Mouse (Mus musculus) kidney, embryonic 15.5 days (tissue): ENCODE measurements around the gene Hes7. TPM values are rescaled to one million over a fixed set of nuclear protein-coding genes. Genes with fewer than 3 reads are reported as not detected.

Experiments
- ATAC-seq: fragments of 200-750 bp; cut with Nextera tagmentation; replicated peaks from 2 replicates; pipeline ENCODE4 v1.8.0; 2017; ENCODE audit warnings: moderate TSS enrichment; ENCODE audit not compliant: low FRiP score
- H3K27ac ChIP-seq: fragments of 300-500 bp; sonication (generic); 2 replicates; pipeline ENCODE4 v1.5.1; 2015; ENCODE audit warnings: mild to moderate bottlenecking, inconsistent platforms
- H3K27me3 ChIP-seq: fragments of 300-500 bp; sonication (generic); 2 replicates; pipeline ENCODE4 v1.6.1; 2015; ENCODE audit warnings: inconsistent platforms
- H3K36me3 ChIP-seq: fragments of 300-500 bp; sonication (generic); 2 replicates; pipeline ENCODE4 v1.6.1; 2015; ENCODE audit warnings: inconsistent platforms
- H3K4me1 ChIP-seq: fragments of 300-500 bp; sonication (generic); 2 replicates; pipeline ENCODE4 v1.6.1; 2015; ENCODE audit warnings: inconsistent platforms
- H3K4me2 ChIP-seq: fragments of 300-500 bp; sonication (generic); 2 replicates; pipeline ENCODE4 v1.6.1; 2015; ENCODE audit warnings: moderate library complexity, mild to moderate bottlenecking, inconsistent platforms
- H3K4me3 ChIP-seq: fragments of 300-500 bp; sonication (generic); replicated peaks from 2 replicates; pipeline ENCODE4 v1.5.1; 2015; ENCODE audit warnings: mild to moderate bottlenecking, inconsistent platforms
- H3K9ac ChIP-seq: fragments of 300-500 bp; sonication (generic); 2 replicates; pipeline ENCODE4 v1.6.1; 2015; ENCODE audit warnings: mild to moderate bottlenecking, inconsistent platforms
- H3K9me3 ChIP-seq: fragments of 300-500 bp; sonication (generic); replicated peaks from 2 replicates; pipeline ENCODE4 v1.6.1; 2016; ENCODE audit warnings: inconsistent platforms
- WGBS: fragments of 180-500 bp; shearing (Covaris S2); methylation state at CpG from one replicate; pipeline ENCODE4 v1.1.7; 2015; ENCODE audit warnings: mixed read lengths; 5-methylcytosine and 5-hydroxymethylcytosine counted together
- polyA plus RNA-seq: library from polyadenylated mRNA; unstranded; fragments of >200 nt; fragmentation: Nextera tagmentation; extraction: Ambion mirVana; gene quantifications from 2 replicates; pipeline ENCODE4 v1.2.1, GENCODE M21; 2015

Gene Hes7
- polyA plus RNA-seq: 0.42 and 0.46 TPM in 2 replicates

DNA sequence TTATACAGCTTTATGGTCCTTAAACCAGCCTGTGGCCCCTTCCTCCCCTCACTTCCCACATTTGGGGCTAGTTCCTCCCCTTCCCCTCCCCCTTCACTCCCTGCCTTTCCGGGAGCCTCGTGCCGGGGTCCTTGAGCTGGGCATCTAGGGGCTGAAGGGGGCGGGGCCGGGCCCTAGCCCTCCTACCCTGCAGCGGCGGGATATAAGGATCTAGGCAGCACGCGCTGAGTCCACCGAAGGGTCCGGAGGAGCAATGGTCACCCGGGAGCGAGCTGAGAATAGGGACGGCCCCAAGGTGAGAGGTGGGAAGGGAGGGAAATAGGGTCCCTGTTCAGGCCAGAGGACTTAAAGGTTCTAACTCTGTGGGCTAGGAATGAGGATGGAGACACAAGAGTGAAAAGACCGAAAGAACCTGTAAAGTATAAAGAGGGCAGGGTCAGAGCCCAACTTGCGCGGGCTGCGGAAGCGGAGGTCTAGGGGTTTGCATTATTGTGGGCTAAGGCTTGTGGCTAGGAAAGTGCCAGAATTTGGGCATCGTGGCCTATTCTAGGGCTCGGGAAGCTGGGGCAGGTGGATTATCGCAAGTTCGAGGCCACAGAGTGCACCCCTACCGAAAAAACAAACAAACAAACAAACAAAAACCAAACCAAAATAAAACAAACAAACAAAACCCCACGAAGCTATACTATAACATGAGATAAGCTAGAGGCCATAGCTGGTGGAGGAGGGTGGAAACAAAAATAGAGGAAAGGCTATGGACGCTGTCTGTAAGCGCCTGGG, at the start of gene Hes7:
Gene Hes7, plus strand, starts transcription at position 184 of the 780 bp plus-strand sequence.
- ATAC-seq: no peak
- peak within 1 kb of the TSS; percentile 73 for H3K9ac ChIP-seq
- H3K27me3 ChIP-seq: peaks cover 9% of the 10 kb centered on the region
- 2% methylated on average over 27 of the region's 27 CpGs for WGBS
- H3K4me2 ChIP-seq: peak within 1 kb of the TSS; percentile 94
- H3K27ac ChIP-seq: peak within 1 kb of the TSS; percentile 92; the same call in 1 of the 2 replicates
- no peaks in the 10 kb centered on the region for H3K9me3 ChIP-seq
- no peaks in the 10 kb centered on the region for H3K36me3 ChIP-seq
- peaks cover 51% of the 10 kb centered on the region for H3K4me1 ChIP-seq
- peak within 1 kb of the TSS; percentile 83 for H3K4me3 ChIP-seq

DNA sequence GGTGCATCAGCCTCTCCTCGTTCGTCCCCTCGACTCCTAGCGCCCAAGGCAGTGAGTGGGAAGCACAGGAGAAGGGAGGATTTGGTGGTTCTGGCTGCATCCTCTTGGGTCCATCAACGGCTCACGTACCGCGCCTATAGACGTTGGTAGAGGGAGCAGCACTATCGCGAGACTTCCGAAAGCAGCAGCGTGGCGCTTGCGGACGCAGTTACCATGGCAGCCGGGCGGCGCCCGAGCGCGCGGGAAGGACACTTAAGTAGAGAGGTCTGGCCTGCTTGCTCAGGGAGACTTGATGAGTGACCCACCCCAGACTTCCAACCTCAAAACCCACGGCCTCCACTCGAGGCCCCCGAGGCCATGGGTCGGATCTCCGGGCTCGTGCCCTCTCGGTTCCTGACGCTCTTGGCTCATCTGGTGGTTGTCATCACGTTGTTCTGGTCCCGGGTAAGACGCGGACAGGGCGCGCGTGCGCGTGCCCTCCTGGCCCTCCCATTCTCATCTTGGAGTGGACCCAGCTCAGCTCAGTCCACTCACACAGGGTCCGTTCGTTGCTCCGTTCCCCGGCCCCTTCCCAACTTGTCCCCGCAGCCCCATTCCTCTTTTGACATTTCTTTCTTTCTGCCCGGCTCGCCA, 49.5 kb upstream of the Hes7 start, which contains the start of gene Tmem107:
Gene Tmem107, plus strand, starts transcription at position 217 of the 633 bp plus-strand sequence.
- WGBS: under 1% methylated on average over 47 of the region's 47 CpGs
- peak; percentile 88 for ATAC-seq

DNA sequence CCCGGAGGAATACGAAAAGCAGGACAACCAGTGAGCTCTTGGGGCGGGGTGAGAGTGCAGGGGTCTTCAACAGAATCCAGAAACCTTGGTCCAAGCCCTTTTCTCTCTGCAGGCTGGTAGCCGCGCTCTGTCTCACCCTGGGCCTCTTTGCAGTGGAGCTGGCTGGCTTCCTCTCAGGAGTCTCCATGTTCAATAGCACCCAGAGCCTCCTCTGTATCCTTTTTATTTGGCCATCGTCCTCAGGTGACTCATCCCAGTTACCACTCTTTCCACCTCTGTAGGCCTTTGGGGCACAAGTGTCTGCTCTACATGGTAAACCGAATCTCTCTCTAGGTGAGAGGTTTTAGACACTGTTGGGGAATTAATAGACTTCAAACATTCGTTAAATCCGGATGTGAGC, 48.9 kb upstream of the Hes7 start:
- peaks cover 45% of the 10 kb centered on the region for H3K4me1 ChIP-seq
- 24% methylated on average over 9 of the region's 9 CpGs for WGBS
- no peaks in the 10 kb centered on the region for H3K36me3 ChIP-seq
- no peak for ATAC-seq
- peak overlapping the region; percentile 82 for H3K4me2 ChIP-seq
- H3K27ac ChIP-seq: peak overlapping the region; percentile 96
- H3K9ac ChIP-seq: peak overlapping the region; percentile 67
- peak overlapping the region; percentile 60 for H3K4me3 ChIP-seq
- no peaks in the 10 kb centered on the region for H3K27me3 ChIP-seq
- no peaks in the 10 kb centered on the region for H3K9me3 ChIP-seq

More for the DNA sequence above, 49.5 kb upstream of the Hes7 start, which contains the start of gene Tmem107:
- Histone ChIP-seq H3K4me1 (peaks cover 51% of the 10 kb centered on the region), H3K4me2 (peak within 1 kb of the TSS; percentile 82), H3K9ac (peak within 1 kb of the TSS; percentile 67), H3K36me3 (no peaks in the 10 kb centered on the region), H3K27me3 (no peaks in the 10 kb centered on the region), H3K4me3 (peak within 1 kb of the TSS; percentile 60), H3K9me3 (no peaks in the 10 kb centered on the region), H3K27ac (peak within 1 kb of the TSS; percentile 96)

- H3K9me3 ChIP-seq: no peaks in the 10 kb centered on the region
- H3K4me3 ChIP-seq: peak overlapping the region; percentile 39; the same call in 1 of the 2 replicates
- H3K4me2 ChIP-seq: peak overlapping the region; percentile 82
- H3K27me3 ChIP-seq: no peaks in the 10 kb centered on the region
- 87% methylated on average over 11 of the region's 11 CpGs for WGBS
- peak overlapping the region; percentile 95 for H3K27ac ChIP-seq
- H3K9ac ChIP-seq: peak overlapping the region; percentile 42; the same call in 1 of the 2 replicates
- peaks cover 37% of the 10 kb centered on the region for H3K4me1 ChIP-seq
- H3K36me3 ChIP-seq: no peaks in the 10 kb centered on the region
- ATAC-seq: no peak
These were observed 48.0 kb upstream of the Hes7 start for GRCm38 (mm10) chr11:69072234-69072633.

DNA sequence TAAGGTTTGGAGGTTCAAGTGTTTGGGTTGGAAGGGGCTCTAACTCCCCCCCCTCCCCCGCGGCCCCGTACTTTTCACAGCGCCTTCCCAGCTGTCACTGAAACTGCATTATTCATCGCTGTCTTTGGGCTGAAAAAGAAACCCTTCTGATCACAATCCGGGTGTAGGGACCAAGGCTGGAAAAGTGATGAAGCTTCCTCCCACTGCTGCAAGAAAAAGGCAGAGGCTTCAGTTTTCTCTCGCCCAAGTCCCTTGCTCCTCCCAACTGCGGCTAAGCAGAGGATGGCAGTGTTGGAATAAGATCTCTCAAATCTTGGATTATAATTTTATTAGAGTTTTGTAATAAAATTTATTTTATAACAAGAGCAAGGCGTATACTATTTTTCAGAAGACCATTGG, 47.5 kb upstream of the Hes7 start:
- Histone ChIP-seq H3K4me2 (peak overlapping the region; percentile 82), H3K36me3 (no peaks in the 10 kb centered on the region), H3K27ac (peak overlapping the region; percentile 95), H3K27me3 (no peaks in the 10 kb centered on the region), H3K9ac (peak overlapping the region; percentile 42), H3K9me3 (no peaks in the 10 kb centered on the region), H3K4me3 (peak overlapping the region; percentile 39), H3K4me1 (peaks cover 33% of the 10 kb centered on the region)
- WGBS: 10% methylated on average over 8 of the region's 9 CpGs
- no peak for ATAC-seq

- Histone ChIP-seq H3K4me1 (peaks cover 33% of the 10 kb centered on the region), H3K27me3 (no peaks in the 10 kb centered on the region), H3K27ac (peak overlapping the region; percentile 95), H3K9me3 (no peaks in the 10 kb centered on the region), H3K36me3 (no peaks in the 10 kb centered on the region), H3K4me2 (peak overlapping the region; percentile 82), H3K9ac (peak overlapping the region; percentile 42), H3K4me3 (peak overlapping the region; percentile 39)
- ATAC-seq: peak; percentile 73
- under 1% methylated on average over 14 of the region's 14 CpGs for WGBS
These were observed 46.9 kb upstream of the Hes7 start for GRCm38 (mm10) chr11:69073065-69073888.

GRCm38 (mm10) chr11:69073951-69074775, 46.0 kb upstream of the Hes7 start:
- H3K4me3 ChIP-seq: no peak overlapping the region
- no peak overlapping the region for H3K9ac ChIP-seq
- H3K9me3 ChIP-seq: no peaks in the 10 kb centered on the region
- no peaks in the 10 kb centered on the region for H3K36me3 ChIP-seq
- no peaks in the 10 kb centered on the region for H3K27me3 ChIP-seq
- peaks cover 40% of the 10 kb centered on the region for H3K4me1 ChIP-seq
- WGBS: 35% methylated on average over 6 of the region's 6 CpGs
- H3K4me2 ChIP-seq: peak overlapping the region; percentile 82
- no peak for ATAC-seq
- H3K27ac ChIP-seq: peak overlapping the region; percentile 95

GRCm38 (mm10) chr11:69074776-69075069, 45.5 kb upstream of the Hes7 start:
- no peak overlapping the region for H3K4me3 ChIP-seq
- H3K9me3 ChIP-seq: no peaks in the 10 kb centered on the region
- peaks cover 39% of the 10 kb centered on the region for H3K4me1 ChIP-seq
- no peaks in the 10 kb centered on the region for H3K36me3 ChIP-seq
- H3K27ac ChIP-seq: peak overlapping the region; percentile 95
- no peak for ATAC-seq
- H3K27me3 ChIP-seq: no peaks in the 10 kb centered on the region
- 59% methylated on average over 2 of the region's 2 CpGs for WGBS
- no peak overlapping the region for H3K9ac ChIP-seq
- H3K4me2 ChIP-seq: no peak overlapping the region

- H3K4me2 ChIP-seq: no peak overlapping the region
- H3K9ac ChIP-seq: no peak overlapping the region
- no peaks in the 10 kb centered on the region for H3K36me3 ChIP-seq
- H3K27ac ChIP-seq: no peak overlapping the region
- ATAC-seq: no peak
- H3K27me3 ChIP-seq: no peaks in the 10 kb centered on the region
- WGBS: 53% methylated on average over 9 of the region's 9 CpGs
- H3K9me3 ChIP-seq: no peaks in the 10 kb centered on the region
- H3K4me3 ChIP-seq: no peak overlapping the region
- peaks cover 32% of the 10 kb centered on the region for H3K4me1 ChIP-seq
These were observed 44.3 kb upstream of the Hes7 start for GRCm38 (mm10) chr11:69075764-69076479.

DNA sequence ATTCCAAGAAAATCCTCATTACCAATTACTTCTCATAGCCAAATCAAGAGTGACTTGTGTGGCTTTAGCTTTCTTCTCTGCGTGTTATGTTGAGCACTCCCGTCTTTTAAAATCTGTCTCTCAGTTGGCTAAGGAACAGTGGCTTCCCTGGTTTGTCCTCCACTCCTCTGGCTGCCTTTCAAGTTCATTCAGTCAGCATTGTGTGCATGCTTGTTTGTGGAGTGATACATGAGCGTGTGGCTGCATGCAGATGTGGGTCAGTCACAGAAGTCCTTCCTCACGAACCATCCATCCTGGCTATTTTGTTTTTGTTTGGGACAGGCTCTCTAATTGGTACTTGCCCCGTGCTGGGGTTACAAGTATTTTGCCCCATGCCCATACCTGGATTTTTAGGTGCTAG, 43.6 kb upstream of the Hes7 start:
- Histone ChIP-seq H3K4me3 (no peak overlapping the region), H3K4me1 (peaks cover 25% of the 10 kb centered on the region), H3K4me2 (no peak overlapping the region), H3K27ac (no peak overlapping the region), H3K9me3 (no peaks in the 10 kb centered on the region), H3K36me3 (no peaks in the 10 kb centered on the region), H3K9ac (no peak overlapping the region), H3K27me3 (no peaks in the 10 kb centered on the region)
- WGBS: 69% methylated on average over 5 of the region's 5 CpGs
- ATAC-seq: no peak

DNA sequence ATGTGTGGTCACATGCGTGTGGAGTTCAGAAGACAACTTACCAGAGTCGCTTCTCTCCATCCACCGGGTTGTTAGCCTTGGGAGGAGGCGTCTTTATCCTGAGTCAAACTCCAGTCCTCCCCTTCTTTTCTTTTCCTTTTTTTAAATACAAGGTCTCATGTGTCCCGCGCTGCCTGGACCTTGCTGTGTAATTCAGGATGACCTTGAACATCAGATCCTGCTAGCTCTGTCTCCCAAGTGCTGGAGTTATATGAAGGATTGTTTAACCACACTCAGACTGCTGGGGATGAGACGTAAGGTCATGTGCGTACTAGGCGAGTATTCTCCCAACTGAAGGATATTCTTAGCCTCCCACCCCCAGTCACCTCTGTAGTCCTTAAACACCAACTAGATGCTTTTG, 42.9 kb upstream of the Hes7 start:
- H3K9me3 ChIP-seq: no peaks in the 10 kb centered on the region
- no peak for ATAC-seq
- WGBS: 73% methylated on average over 9 of the region's 9 CpGs

More for the DNA sequence above, 42.9 kb upstream of the Hes7 start:
- Histone ChIP-seq H3K36me3 (no peaks in the 10 kb centered on the region), H3K4me3 (no peak overlapping the region), H3K4me1 (peaks cover 18% of the 10 kb centered on the region), H3K27ac (no peak overlapping the region), H3K27me3 (no peaks in the 10 kb centered on the region), H3K9ac (no peak overlapping the region), H3K4me2 (no peak overlapping the region)
